Mouse (Mus musculus): ENCODE measurements around the gene Eea1.

- TF ChIP-seq CTCF (IDR thresholded peaks at IDR 0.05; ENCODE audit: low read depth, low read length) = no peak
- no peak for TF ChIP-seq POLR2AphosphoS5 (IDR thresholded peaks at IDR 0.05; ENCODE audit: insufficient replicate concordance, low read depth, low read length)
- TF ChIP-seq GATA2 (IDR thresholded peaks at IDR 0.05; ENCODE audit: borderline replicate concordance, low read depth, low read length) = no peak
Measured at GRCm38 (mm10) chr10:95911016-95911415, 29.4 kb upstream of the Eea1 start.
